Mouse (Mus musculus): Measurements from ENCODE around the gene Abca8b. TPM values are rescaled to one million over a fixed set of nuclear protein-coding genes. Genes with fewer than 3 reads are reported as not detected.

Abca8b gene
- total and polyA plus RNA-seq, 2 experiments: 12.2 to 35.7 TPM

GRCm38 (mm10) chr11:109909801-109910200 lies 85.8 kb downstream of the Abca8b start:
- H3K4me3 ChIP-seq (ENCODE audit: insufficient read depth, low read depth, low read length): no peak overlapping the region
- H3K4me1 ChIP-seq (ENCODE audit: control insufficient read depth, insufficient read depth, low read length): no peaks in the 10 kb centered on the region
- DNase-seq (ENCODE audit: extremely low read depth, low read depth, low spot score): peak; percentile 12
- no peak overlapping the region for H3K9ac ChIP-seq (ENCODE audit: low read depth, low read length)
- H3K36me3 ChIP-seq (ENCODE audit: control insufficient read depth, insufficient read depth, low read length): no peaks in the 10 kb centered on the region
- WGBS: 74% methylated on average over 2 of the region's 2 CpGs
- no peak overlapping the region for H3K27ac ChIP-seq (replicated peaks; ENCODE audit: insufficient read depth, low read depth, low read length)
- no peak for TF ChIP-seq CTCF (IDR thresholded peaks at IDR 0.05; ENCODE audit: low read depth, low read length)
- no peak for TF ChIP-seq POLR2A (IDR thresholded peaks at IDR 0.05; ENCODE audit: extremely low read depth, insufficient read depth, low read length)
- H3K27me3 ChIP-seq (ENCODE audit: control insufficient read depth, insufficient read depth, low read length): no peaks in the 10 kb centered on the region
- no peaks in the 10 kb centered on the region for H3K79me2 ChIP-seq (ENCODE audit: control insufficient read depth, insufficient read depth, low read length)

- WGBS: 86% methylated on average over 10 of the region's 10 CpGs
- Histone ChIP-seq H3K36me3 (ENCODE audit: control insufficient read depth, insufficient read depth, low read length) (no peaks in the 10 kb centered on the region), H3K9ac (ENCODE audit: low read depth, low read length) (no peak overlapping the region), H3K4me1 (ENCODE audit: control insufficient read depth, insufficient read depth, low read length) (no peaks in the 10 kb centered on the region), H3K4me3 (ENCODE audit: insufficient read depth, low read depth, low read length) (no peak overlapping the region), H3K27me3 (ENCODE audit: control insufficient read depth, insufficient read depth, low read length) (no peaks in the 10 kb centered on the region), H3K27ac (replicated peaks; ENCODE audit: insufficient read depth, low read depth, low read length) (no peak overlapping the region), H3K79me2 (ENCODE audit: control insufficient read depth, insufficient read depth, low read length) (no peaks in the 10 kb centered on the region)
- TF ChIP-seq POLR2A (IDR thresholded peaks at IDR 0.05; ENCODE audit: extremely low read depth, insufficient read depth, low read length): no peak
- no peak for TF ChIP-seq CTCF (IDR thresholded peaks at IDR 0.05; ENCODE audit: low read depth, low read length)
- DNase-seq (ENCODE audit: extremely low read depth, low read depth, low spot score): no peak
These were observed 87.2 kb downstream of the Abca8b start for GRCm38 (mm10) chr11:109908207-109909031.

GRCm38 (mm10) chr11:109907508-109907907 lies 88.1 kb downstream of the Abca8b start:
- H3K27ac ChIP-seq (replicated peaks; ENCODE audit: insufficient read depth, low read depth, low read length): no peak overlapping the region
- no peak overlapping the region for H3K4me3 ChIP-seq (ENCODE audit: insufficient read depth, low read depth, low read length)
- no peaks in the 10 kb centered on the region for H3K79me2 ChIP-seq (ENCODE audit: control insufficient read depth, insufficient read depth, low read length)
- no peaks in the 10 kb centered on the region for H3K27me3 ChIP-seq (ENCODE audit: control insufficient read depth, insufficient read depth, low read length)
- no peaks in the 10 kb centered on the region for H3K4me1 ChIP-seq (ENCODE audit: control insufficient read depth, insufficient read depth, low read length)
- H3K9ac ChIP-seq (ENCODE audit: low read depth, low read length): no peak overlapping the region
- TF ChIP-seq CTCF (IDR thresholded peaks at IDR 0.05; ENCODE audit: low read depth, low read length) (no peak), POLR2A (IDR thresholded peaks at IDR 0.05; ENCODE audit: extremely low read depth, insufficient read depth, low read length) (no peak)
- DNase-seq (ENCODE audit: extremely low read depth, low read depth, low spot score): no peak
- H3K36me3 ChIP-seq (ENCODE audit: control insufficient read depth, insufficient read depth, low read length): no peaks in the 10 kb centered on the region
- 93% methylated on average over 2 of the region's 2 CpGs for WGBS

GRCm38 (mm10) chr11:109902616-109903598 lies 92.7 kb downstream of the Abca8b start:
- Histone ChIP-seq H3K27ac (replicated peaks; ENCODE audit: insufficient read depth, low read depth, low read length) (no peak overlapping the region), H3K4me3 (ENCODE audit: insufficient read depth, low read depth, low read length) (no peak overlapping the region), H3K27me3 (ENCODE audit: control insufficient read depth, insufficient read depth, low read length) (no peaks in the 10 kb centered on the region), H3K36me3 (ENCODE audit: control insufficient read depth, insufficient read depth, low read length) (no peaks in the 10 kb centered on the region), H3K4me1 (ENCODE audit: control insufficient read depth, insufficient read depth, low read length) (peaks cover 2% of the 10 kb centered on the region; the same call in 1 of the 2 replicates), H3K79me2 (ENCODE audit: control insufficient read depth, insufficient read depth, low read length) (no peaks in the 10 kb centered on the region), H3K9ac (ENCODE audit: low read depth, low read length) (no peak overlapping the region)
- TF ChIP-seq CTCF (IDR thresholded peaks at IDR 0.05; ENCODE audit: low read depth, low read length): no peak
- peak; percentile 23 for DNase-seq (ENCODE audit: extremely low read depth, low read depth, low spot score)
- WGBS: 70% methylated on average over 6 of the region's 6 CpGs

- 36% methylated on average over 4 of the region's 4 CpGs for WGBS
- H3K27ac ChIP-seq (replicated peaks; ENCODE audit: insufficient read depth, low read depth, low read length): no peak overlapping the region
These were observed 95.0 kb downstream of the Abca8b start for GRCm38 (mm10) chr11:109900491-109901241.

More at GRCm38 (mm10) chr11:109900491-109901241, 95.0 kb downstream of the Abca8b start:
- H3K4me1 ChIP-seq (ENCODE audit: control insufficient read depth, insufficient read depth, low read length): peaks cover 2% of the 10 kb centered on the region; the same call in 1 of the 2 replicates
- no peak overlapping the region for H3K4me3 ChIP-seq (ENCODE audit: insufficient read depth, low read depth, low read length)
- no peaks in the 10 kb centered on the region for H3K79me2 ChIP-seq (ENCODE audit: control insufficient read depth, insufficient read depth, low read length)
- H3K9ac ChIP-seq (ENCODE audit: low read depth, low read length): no peak overlapping the region
- H3K27me3 ChIP-seq (ENCODE audit: control insufficient read depth, insufficient read depth, low read length): no peaks in the 10 kb centered on the region
- DNase-seq (ENCODE audit: extremely low read depth, low read depth, low spot score): no peak
- no peaks in the 10 kb centered on the region for H3K36me3 ChIP-seq (ENCODE audit: control insufficient read depth, insufficient read depth, low read length)
- no peak for TF ChIP-seq CTCF (IDR thresholded peaks at IDR 0.05; ENCODE audit: low read depth, low read length)
- no peak for TF ChIP-seq POLR2A (IDR thresholded peaks at IDR 0.05; ENCODE audit: extremely low read depth, insufficient read depth, low read length)

Measured in liver, adult 2 months (tissue).